Mouse (Mus musculus) lung, postnatal 14 days (tissue): ENCODE measurements around the gene Ralgapa2.

Source experiments
- DNase-seq: peaks from one replicate; pipeline ENCODE4 v3.0.0; 2021

Gene Ralgapa2

DNA sequence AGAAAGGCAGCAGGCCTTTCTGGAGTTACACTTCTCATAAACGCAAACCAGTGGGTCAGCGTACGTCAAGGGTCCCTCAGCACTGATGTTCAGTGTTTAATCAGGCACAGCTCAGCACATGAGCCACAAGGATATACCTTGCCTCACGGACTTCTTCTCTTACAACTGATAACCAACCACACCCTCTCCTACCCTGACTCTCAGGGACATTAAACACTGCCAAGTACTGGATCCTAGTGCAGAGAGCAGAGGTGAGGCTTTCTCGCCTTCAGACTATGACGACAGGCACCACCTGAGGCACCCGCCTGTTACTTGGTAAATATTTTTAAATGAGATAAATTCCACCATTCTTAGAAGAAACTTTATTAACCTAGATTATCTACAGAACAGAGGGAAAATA, 85.8 kb downstream of the Ralgapa2 start:
- DNase-seq: no peak

DNA sequence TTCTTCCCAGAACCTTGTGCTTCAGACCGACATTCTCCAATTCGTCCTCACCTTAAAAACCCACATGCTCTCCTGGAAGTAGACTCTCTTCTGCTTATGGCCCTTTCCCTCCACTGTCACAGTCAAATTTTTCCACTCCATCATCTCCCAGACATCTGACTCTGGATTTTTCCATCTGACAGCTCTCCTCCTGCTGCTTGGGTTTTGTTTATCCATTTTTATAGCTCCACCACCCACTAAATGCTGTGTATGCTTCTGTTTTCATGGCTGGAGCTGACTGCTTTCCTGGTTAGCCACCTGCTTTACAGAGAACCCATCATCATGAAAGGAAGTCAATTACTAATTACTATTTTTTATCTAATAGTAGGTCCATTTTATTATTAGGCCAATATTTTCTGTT, 86.9 kb downstream of the Ralgapa2 start:
- DNase-seq: no peak

GRCm38 (mm10) chr2:146423710-146424301, 88.3 kb downstream of the Ralgapa2 start:
- DNase-seq: no peak

DNA sequence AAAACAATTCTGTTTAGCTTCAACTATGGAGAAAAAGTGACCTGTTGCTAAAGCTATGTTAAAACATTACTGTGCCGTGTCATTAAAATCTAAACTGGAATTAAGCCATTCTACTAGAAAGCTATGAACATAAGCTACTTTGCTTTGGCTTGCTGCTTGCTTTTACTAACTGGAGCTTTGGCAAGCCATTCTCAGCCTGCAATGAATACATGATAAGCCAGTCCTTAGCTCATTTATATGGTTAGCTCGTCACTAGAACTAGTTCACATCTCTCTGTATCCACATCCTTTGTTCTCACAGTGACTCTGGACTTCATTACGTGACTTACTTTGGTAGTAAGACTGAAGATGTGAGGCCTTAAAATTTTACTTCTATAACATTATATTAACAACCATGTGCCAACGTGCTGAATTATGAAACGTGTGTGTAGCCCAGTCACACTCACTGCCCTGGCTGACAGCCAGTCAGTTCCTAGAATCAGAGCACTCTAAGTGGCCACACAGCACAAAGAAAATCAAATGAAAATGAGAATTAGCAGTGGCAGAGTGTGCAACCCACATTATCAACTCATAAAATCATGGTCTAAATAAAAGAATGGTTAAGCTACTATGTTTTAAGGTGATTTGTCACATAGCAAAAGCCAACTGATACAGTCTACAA, 89.0 kb downstream of the Ralgapa2 start:
- no peak for DNase-seq

DNA sequence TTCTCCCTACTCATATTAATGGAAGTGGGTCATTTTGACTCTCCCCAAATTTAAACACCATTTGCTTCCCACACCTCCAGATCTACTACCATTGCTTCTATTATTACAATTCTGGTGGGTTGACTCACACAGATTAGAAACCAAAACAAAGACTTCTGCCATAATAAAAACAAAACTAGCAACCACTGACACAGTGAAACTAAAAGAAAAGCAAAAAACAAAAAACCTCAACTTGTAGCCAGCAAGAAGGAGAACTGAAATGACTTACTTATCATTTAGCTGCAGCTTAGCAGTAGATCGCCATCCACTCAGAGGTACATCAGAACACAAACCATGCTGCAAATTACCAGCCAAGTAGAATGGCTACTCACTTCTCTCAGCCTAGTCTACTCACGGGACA, 95.9 kb downstream of the Ralgapa2 start:
- DNase-seq: no peak

DNA sequence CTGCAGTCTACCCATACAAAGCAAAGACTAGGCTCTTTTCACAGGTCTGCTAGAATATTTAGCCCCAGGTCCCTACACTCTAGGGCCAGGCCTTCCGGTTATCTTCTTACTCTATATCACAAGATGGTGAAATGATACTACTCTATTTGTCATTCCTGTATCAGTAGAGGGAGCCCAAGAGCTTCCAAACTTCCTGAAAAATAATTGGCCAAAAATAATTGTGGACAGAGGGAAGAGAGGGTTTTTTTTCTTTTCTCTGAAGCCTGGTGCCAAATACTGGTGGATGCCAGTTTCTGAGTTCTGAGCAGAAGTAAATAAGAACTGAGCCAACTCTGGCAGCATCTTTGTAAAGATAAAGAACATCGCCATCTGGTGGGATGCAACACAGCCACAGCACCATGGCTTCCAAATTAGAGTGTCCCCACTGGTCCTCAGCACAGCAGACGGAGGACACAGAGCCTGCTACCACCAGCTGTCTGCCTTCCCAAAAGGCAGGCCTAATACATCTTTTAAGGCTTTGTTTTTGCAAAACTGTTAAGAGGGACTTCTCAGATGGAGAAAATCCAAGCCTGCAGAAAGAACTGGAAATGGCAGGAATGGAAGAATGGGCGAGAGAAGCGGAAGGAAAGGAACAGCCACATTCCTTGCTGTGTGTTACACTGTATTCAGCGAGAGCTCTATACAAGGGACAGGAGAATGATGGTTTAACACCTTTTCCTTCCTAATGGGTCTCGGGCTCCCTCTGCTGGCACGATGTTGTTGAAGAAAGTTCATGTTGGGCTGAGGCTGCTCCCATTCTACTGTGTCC, 97.5 kb downstream of the Ralgapa2 start:
- peak; percentile 86 for DNase-seq

GRCm38 (mm10) chr2:146412733-146413132, 99.4 kb downstream of the Ralgapa2 start:
- no peak for DNase-seq

DNA sequence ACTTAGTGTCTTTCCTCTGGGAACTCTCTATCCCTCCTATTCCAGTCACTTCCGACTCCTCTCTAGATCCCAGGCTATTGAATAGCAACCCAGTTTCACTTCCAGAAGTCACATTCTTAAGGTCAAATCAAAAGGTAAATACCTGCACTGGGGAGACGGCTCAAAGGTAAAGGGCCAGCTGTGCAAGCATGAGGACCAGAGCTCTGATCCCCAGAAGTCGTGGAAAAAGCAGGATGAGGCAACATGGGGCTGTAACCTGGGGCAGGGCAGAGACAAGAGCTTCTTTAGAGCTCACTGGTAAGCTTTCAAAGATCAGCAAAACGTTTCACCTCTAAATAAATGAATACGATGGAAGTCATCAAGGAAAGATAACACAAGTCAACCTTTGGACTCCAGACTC, 100.2 kb downstream of the Ralgapa2 start:
- DNase-seq: no peak

GRCm38 (mm10) chr2:146407078-146407477, 105.1 kb downstream of the Ralgapa2 start:
- DNase-seq: no peak

GRCm38 (mm10) chr2:146401588-146401987, 110.6 kb downstream of the Ralgapa2 start:
- no peak for DNase-seq

DNA sequence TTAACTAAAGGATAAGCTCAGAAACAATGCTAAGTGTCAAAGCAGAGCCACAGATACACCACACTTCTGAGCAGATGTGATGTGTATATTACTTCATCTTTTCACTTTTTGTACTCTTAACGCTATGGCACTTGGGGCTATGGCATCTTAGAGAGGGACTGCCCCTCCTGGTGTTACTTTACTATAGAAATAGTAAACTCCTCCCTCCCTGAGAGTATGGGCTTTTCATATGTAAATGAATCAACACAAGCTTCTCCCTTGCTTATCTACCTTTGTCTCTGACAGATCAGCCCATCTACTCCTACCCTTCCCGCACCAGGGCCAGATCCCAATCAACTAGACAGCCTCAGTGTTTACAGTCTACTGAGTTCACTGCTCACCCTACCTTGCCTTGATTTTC, 111.4 kb downstream of the Ralgapa2 start:
- DNase-seq: no peak

- DNase-seq: no peak
These were observed 113.8 kb downstream of the Ralgapa2 start for GRCm38 (mm10) chr2:146398211-146398865.

- no peak for DNase-seq
These were observed 124.9 kb downstream of the Ralgapa2 start for GRCm38 (mm10) chr2:146387211-146387610.

DNA sequence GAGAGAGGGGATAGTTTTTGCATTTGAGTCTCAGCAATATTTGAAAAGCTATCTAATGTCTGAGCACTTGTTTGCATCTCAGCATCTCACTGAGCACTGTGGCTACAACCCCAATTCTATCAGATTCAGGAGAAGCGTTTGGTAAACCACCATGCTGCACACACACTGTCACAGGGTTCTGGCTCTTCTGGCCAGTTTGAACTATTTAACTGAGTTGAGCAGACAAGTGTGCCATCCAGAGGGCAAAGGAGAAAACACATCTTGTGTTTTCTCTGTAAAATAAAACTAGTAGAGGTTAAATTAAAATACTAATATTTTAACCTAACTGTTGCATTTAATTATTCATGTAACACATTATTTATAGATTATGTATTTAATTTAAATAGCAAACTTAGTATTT, 127.6 kb downstream of the Ralgapa2 start:
- DNase-seq: no peak

- DNase-seq: no peak
These were observed 135.9 kb downstream of the Ralgapa2 start for GRCm38 (mm10) chr2:146376293-146376692.

- DNase-seq: no peak
These were observed 146.0 kb downstream of the Ralgapa2 start for GRCm38 (mm10) chr2:146366098-146366497.

- no peak for DNase-seq
These were observed 146.7 kb downstream of the Ralgapa2 start for GRCm38 (mm10) chr2:146365368-146365983.

DNA sequence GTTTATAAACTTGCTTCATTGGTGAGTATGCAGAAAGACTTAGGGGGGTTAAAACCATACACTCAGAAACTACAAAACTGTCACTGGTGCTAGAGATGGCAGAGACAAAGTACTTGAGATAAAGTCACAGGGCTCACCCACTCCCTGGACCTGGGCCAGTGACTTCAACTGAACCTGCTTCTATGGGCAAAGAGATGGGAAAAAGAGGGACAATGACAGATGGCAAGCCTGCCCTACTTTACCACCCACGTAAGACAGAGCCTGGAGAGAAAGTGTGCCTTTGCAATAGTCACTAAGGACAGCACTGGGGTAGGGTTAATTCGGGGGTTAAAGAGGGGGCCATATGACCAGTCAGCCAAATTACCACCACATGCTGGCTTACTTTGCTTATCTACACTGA, 148.7 kb downstream of the Ralgapa2 start:
- no peak for DNase-seq

- DNase-seq: no peak
These were observed 149.2 kb downstream of the Ralgapa2 start for GRCm38 (mm10) chr2:146362932-146363331.

DNA sequence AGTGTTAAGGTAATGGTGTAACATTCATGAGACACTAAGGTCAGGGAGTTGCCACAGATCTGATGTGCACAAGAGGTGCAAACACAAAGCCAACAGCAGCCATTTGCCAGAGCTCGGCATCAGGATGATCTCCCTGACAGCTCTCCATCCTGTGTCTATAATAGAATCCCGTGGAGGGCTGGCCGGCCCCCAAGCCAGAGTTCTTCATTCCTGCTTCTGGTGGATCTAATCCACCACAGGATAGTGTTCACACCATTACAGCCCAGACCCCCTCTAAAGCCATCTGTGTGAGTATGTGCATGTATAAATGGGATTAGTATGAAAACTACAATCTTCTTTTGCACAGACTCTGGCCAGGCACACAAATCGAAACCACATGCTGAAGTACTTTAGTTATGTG, 150.2 kb downstream of the Ralgapa2 start:
- DNase-seq: no peak

DNA sequence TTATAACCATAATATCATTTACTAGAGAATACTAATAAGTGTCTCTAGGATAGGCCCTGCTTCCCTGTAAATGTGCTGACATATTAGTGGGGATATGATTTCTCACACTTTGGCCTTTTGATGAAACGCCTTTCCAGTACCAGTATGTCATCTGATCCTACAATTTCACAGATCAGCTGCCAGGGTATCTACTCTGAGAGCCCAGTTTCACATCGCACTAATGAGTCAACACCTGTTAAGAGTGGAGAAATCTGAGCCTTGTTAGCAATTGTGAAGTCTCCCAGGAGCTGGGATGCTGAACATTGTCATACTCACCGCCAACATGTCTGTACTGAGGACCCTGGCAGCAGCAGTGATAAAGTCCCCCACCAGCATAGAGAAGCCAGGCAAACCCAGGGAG, 151.1 kb downstream of the Ralgapa2 start:
- DNase-seq: no peak

GRCm38 (mm10) chr2:146359676-146360075, 152.5 kb downstream of the Ralgapa2 start:
- no peak for DNase-seq

DNA sequence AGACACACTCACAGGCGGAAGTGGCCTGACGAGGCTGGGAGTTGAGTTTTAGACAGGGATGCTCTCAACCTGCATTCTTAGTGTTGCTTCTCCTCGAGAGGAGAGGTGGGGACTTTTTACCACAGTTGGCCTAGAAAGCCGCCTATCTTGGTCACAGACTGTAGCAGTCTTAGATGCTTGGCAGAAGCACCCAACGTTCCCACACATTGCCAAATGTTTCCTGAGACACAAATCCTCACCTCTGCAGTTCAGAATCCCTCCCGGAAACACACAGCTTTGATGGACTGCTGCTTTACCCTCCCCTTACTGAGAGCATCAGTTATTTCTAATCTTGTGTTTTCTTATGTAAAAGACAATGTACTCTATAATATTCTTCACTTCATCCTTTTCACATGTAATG, 155.6 kb downstream of the Ralgapa2 start:
- no peak for DNase-seq
